Mouse (Mus musculus) cortical plate, adult 2 months (tissue): ENCODE measurements around the gene 1700016H13Rik.

ENCODE experiments used
- CTCF ChIP-seq: fragments of 200-500 bp; IDR thresholded peaks from 2 replicates; pipeline ENCODE4 v1.5.1; 2011; ENCODE audit warnings: mild to moderate bottlenecking, control low read depth, low read length; ENCODE audit not compliant: insufficient read depth; ENCODE audit errors: extremely low read depth
- POLR2A ChIP-seq: fragments of 200-500 bp; IDR thresholded peaks from 2 replicates; pipeline ENCODE4 v1.6.1; 2011; ENCODE audit warnings: mild to moderate bottlenecking, low read length, control low read depth; ENCODE audit not compliant: insufficient read depth; ENCODE audit errors: extremely low read depth

DNA sequence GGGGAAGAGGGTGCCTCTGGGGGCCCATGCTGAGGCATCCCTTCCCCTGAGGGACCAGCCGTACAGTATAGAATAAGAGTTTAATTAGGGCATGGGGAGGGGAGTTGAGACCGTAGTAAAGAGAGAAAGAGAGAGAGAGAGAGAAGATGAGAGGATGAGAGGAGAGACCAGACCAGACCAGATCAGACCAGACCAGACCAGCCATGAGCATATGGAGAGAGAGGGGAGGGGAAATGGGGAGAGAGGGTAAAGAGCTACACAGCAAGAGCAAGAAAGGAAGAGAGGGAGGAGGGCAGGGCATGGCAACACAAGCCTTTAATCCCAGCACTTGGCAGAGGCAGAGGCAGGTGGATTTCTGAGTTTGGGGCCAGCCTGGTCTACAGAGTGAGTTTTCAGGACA lies 44.9 kb upstream of the 1700016H13Rik start:
- TF ChIP-seq POLR2A, result no peak
- TF ChIP-seq CTCF, result no peak
